Mouse (Mus musculus) lung, postnatal 14 days (tissue): ENCODE data around the gene Tspan12.

Source experiments
- DNase-seq: peaks from one replicate; pipeline ENCODE4 v3.0.0; 2021

Tspan12 gene

DNA sequence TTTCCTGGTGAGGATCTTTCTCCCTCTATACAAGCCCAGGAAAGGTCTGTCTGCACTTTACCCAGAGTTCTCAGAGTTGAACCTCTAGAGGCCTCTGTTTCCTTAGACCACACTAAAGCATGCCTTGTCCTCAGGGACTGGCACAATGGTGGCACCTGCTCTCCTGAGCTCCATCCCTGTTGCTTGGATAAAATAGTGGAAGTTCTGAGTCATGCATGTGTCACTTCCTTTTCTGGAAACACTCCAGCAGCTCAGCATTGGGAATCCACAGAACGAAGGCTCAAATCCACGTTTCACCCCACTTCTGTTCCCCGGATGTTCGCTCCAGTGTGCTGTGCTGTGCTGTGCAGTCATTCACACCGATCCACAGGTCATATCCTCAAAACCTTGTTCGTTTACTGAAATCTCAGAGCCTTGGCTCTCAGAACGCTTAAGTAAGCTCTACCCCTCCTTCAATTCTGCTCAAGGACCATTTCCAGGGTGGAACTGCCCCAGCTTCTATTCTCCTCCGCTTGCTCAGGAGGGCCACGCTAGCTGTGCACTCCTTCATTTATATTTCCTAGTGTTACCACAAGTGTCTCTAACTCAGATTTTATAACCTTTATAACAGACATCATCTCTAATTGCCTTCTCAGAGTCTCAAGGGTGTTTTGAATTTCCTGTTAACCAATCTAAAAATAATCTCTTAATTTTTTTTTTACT is 83.4 kb downstream of the Tspan12 start:
- DNase-seq: peak; percentile 19

DNA sequence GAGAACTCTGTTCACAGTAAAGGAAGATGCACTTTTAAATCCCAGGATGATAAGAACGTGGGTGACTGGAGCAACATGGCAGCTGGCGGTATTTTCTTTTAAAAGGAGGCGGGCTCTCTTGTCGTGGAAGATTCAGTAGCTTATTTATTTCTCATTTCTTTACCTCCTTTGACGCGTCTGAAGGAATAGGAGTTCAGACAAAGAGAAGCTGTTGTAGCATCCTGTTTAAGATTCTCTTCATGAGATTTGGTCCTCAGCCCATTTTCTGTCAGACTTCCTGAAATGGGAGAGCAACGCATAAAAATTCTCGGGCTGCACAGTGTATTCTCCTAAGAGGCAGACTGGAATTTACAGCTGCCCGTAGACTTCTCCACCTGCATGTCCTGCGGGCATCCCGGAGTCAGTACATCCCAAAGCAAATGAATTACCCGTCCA is 84.5 kb downstream of the Tspan12 start:
- no peak for DNase-seq

DNA sequence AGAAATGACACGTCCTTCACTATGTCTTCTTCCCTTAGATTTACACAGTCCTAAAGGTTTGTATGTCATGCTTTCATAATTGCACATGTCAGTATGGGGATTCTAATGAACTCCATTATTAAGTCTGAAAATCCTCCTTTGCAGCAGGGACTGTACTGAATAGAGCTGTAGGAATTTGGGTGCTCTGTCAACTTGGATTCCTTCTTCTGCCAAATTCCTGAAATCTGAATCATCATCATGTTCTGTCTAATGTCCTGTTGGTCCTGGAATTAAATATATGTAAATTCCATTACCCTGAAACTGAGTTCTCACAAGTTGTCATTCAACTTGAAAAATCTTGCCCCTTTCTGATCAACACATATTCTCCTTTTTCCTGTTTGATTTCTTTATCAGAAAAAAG is 104.8 kb downstream of the Tspan12 start:
- no peak for DNase-seq

DNA sequence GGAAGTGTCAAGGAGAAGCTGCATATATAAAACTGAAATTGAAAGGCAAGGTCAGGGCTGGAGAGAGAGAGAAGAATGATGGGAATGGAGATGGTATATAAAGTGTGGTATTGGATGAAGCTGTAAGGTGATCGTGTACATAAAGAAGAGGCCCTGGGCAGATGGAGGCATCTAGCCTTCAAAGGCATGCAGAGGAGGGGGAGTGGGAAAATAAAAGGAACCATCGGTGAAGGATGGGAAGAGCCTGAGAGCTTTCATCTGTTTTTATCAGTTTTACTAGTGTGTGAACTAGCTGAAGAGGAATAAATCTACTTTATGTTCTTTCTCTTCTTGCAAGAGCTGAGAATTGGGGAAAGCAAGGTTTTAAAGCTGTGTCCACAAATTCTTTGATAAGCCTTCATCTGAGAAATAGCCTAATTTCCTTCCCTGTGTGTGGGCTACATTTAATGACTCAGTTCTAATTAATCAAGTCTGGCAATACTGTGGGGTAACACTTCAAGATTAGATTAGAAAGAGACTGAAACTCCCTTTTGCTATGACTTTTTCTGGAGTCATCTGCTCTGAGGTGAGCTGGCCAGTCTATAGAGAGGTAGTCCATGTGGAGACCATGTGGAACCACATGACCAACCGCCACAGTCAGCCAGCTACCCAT is 107.6 kb downstream of the Tspan12 start:
- no peak for DNase-seq

DNA sequence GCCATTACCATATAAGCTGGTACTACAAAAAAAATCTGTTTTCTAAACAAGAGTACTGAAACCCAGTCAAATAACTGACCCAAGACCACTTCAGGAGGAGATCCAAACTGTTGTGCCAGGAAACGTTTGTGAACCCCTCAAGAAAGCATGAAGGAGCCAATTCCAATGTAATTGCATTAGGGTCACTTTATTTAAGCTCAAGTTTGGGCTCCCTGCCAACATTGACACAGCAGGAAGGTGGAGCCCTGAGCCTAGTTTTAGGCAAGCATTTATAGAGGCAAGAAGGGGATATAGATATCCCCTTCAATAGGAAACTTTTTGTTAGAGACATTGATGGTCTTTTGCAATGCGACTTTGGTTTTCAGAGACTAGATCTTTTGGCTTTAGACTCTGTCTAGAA is 111.7 kb downstream of the Tspan12 start:
- DNase-seq: no peak

DNA sequence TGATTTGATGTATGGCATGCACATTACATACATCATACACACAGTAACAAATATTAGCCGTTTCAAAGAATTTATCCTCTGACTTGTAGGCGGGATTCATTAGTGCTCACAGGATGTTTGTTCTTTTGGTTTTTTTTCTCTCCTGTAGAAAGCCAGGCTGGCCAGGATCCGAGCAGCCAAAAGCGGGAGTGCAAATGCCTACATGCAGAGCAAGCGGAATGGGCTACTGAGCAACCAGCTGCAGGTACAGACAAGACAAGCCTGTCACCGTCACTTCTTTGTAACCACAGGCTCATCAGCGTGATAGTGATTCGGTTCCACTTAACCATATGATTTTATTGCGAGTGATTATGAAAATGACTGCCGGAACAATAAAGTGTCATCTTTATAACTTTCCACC is 130.1 kb downstream of the Tspan12 start:
- no peak for DNase-seq
